Mouse (Mus musculus) liver, embryonic 13.5 days (tissue): ENCODE measurements around the gene Rnft2. TPM values are rescaled to one million over a fixed set of nuclear protein-coding genes. Genes with fewer than 3 reads are reported as not detected.

Experiments used
- ATAC-seq: fragments of 200-750 bp; cut with Nextera tagmentation; 2 replicates; pipeline ENCODE4 v1.8.0; 2017; ENCODE audit warnings: low read depth, mild to moderate bottlenecking, moderate number of reproducible peaks, moderate library complexity
- DNase-seq: peaks from one replicate; pipeline ENCODE4 v3.0.0; 2022
- H3K27ac ChIP-seq: fragments of 300-500 bp; sonication (generic); 2 replicates; pipeline ENCODE4 v1.5.1; 2015; ENCODE audit warnings: moderate library complexity, mild to moderate bottlenecking, inconsistent platforms
- H3K27me3 ChIP-seq: fragments of 300-500 bp; sonication (generic); 2 replicates; pipeline ENCODE4 v1.6.1; 2015; ENCODE audit warnings: mild to moderate bottlenecking, inconsistent platforms
- H3K36me3 ChIP-seq: fragments of 300-500 bp; sonication (generic); 2 replicates; pipeline ENCODE4 v1.6.1; 2015; ENCODE audit warnings: mild to moderate bottlenecking, inconsistent platforms
- H3K4me1 ChIP-seq: fragments of 300-500 bp; sonication (generic); replicated peaks from 2 replicates; pipeline ENCODE4 v1.6.1; 2015; ENCODE audit warnings: inconsistent platforms
- H3K4me2 ChIP-seq: fragments of 300-500 bp; sonication (generic); 2 replicates; pipeline ENCODE4 v1.6.1; 2015; ENCODE audit warnings: inconsistent platforms, mild to moderate bottlenecking, moderate library complexity
- H3K4me3 ChIP-seq: fragments of 300-500 bp; sonication (generic); replicated peaks from 2 replicates; pipeline ENCODE4 v1.5.1; 2015; ENCODE audit warnings: mild to moderate bottlenecking, inconsistent platforms
- H3K9ac ChIP-seq: fragments of 300-500 bp; sonication (generic); 2 replicates; pipeline ENCODE4 v1.6.1; 2015; ENCODE audit warnings: mild to moderate bottlenecking, inconsistent platforms
- H3K9me3 ChIP-seq: fragments of 300-500 bp; sonication (generic); replicated peaks from 2 replicates; pipeline ENCODE4 v1.6.1; 2016; ENCODE audit warnings: inconsistent platforms
- WGBS: fragments of 180-500 bp; shearing (Covaris S2); methylation state at CpG from one replicate; pipeline ENCODE4 v1.1.7; 2015; ENCODE audit not compliant: insufficient replicate concordance; 5-methylcytosine and 5-hydroxymethylcytosine counted together
- polyA plus RNA-seq: library from polyadenylated mRNA; unstranded; fragments of >200 nt; fragmentation: Nextera tagmentation; extraction: Ambion mirVana; gene quantifications from 2 replicates; pipeline ENCODE4 v1.2.1, GENCODE M21; 2015

Gene Rnft2
- polyA plus RNA-seq, 1 experiment from 2014 or later = 0.29 TPM

DNA sequence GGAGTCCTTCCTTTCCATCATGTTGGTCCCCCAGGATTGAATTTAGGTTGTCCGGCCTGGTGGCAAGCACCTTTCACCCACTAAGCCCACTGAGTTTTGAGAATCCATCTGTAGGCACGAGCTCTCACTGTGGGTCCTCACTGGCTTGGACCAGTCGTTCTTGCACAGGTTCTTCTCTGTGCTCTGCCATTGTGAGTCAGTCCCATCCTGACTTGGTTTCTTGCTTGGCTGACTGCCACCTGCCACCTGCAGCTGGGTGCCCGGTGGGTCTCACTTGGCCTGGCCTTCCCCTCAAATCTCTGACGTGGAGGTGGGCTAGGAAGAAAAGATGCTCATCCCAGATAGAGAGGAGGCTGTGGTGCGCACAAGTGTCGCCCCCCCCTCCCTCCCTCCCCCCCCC is 6.1 kb upstream of the Rnft2 start:
- ATAC-seq = no peak
- no peak overlapping the region for H3K4me3 ChIP-seq
- no peaks in the 10 kb centered on the region for H3K36me3 ChIP-seq
- no peak overlapping the region for H3K9ac ChIP-seq
- DNase-seq = no peak
- no peaks in the 10 kb centered on the region for H3K9me3 ChIP-seq
- H3K4me2 ChIP-seq = no peak overlapping the region
- no peak overlapping the region for H3K27ac ChIP-seq
- no peaks in the 10 kb centered on the region for H3K27me3 ChIP-seq
- H3K4me1 ChIP-seq = peaks cover 7% of the 10 kb centered on the region
- WGBS = 68% methylated on average over 7 of the region's 7 CpGs

DNA sequence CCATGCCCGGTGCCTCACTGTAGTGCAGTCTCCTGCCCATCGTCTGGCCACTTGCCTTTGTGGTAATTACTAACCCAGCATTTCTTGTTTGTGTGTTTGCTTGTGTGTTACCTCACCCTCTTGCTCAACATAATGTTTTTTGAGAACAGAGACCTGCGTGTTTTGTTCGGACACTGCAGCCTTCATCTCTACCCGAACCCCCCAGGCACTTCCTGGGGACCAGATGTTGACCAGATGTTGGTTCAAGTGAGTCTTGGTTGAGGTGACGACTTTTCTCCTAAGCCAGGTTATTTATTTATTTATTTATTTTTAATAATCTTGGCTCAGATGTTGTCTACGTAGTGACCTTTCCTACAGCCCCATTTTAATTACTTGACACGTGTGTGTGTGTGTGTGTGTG is 2.5 kb upstream of the Rnft2 start:
- no peaks in the 10 kb centered on the region for H3K9me3 ChIP-seq
- H3K36me3 ChIP-seq = no peaks in the 10 kb centered on the region
- no peak overlapping the region for H3K4me2 ChIP-seq
- no peak for ATAC-seq
- WGBS = 70% methylated on average over 8 of the region's 8 CpGs
- DNase-seq = no peak
- H3K4me1 ChIP-seq = peaks cover 22% of the 10 kb centered on the region
- no peak overlapping the region for H3K4me3 ChIP-seq
- H3K27me3 ChIP-seq = no peaks in the 10 kb centered on the region
- no peak overlapping the region for H3K9ac ChIP-seq
- H3K27ac ChIP-seq = no peak overlapping the region

DNA sequence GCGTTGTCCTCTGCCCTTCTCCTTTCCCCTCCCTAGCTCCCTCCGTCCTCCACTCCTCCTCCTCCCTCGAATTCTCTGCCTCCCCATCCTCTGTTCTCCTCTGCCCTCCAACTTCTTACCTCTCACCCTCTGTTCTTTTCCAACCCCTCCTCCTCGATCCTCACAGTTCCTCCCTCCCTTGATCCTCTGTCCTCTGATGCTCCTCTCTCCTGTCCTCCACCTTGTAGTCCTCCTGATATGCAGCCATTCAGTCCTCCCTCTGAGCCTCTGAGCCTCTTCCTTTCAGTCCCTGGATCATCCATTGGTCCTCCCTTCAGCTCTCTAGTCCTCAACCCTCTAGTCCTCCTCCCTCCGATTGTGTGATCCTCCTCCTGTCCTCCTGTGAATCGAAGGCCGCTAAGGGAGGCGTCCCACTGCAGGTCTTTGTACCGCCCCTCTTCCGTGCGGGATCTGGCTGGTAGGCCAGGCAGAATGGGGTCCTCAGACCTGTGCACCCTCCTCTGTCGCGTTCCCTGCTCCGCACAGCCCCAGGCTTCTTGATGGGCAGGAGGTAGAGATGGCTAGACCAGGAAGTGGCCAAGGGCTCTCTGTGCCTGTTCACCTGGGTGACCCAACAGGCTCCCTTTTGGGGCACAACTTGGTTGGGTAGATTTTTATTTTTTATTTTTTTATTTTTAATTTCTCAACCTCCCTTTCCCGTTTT is 841 bp upstream of the Rnft2 start:
- Histone ChIP-seq H3K9ac (peak overlapping the region; percentile 59), H3K27ac (no peak overlapping the region; the same call in 1 of the 2 replicates), H3K27me3 (no peaks in the 10 kb centered on the region), H3K4me2 (peak overlapping the region; percentile 89), H3K4me3 (peak overlapping the region; percentile 68), H3K9me3 (no peaks in the 10 kb centered on the region), H3K4me1 (peaks cover 22% of the 10 kb centered on the region), H3K36me3 (no peaks in the 10 kb centered on the region)
- no peak for DNase-seq
- WGBS = 8% methylated on average over 15 of the region's 15 CpGs
- 0 out of 2 replicates have a peak, but pooled peaks have one; percentile 0 for ATAC-seq

GRCm38 (mm10) chr5:118239671-118240070 is 5.2 kb downstream of the Rnft2 start:
- ATAC-seq = no peak
- H3K4me3 ChIP-seq = no peak overlapping the region

GRCm38 (mm10) chr5:118236891-118237290 is 8.0 kb downstream of the Rnft2 start:
- ATAC-seq (no peak), DNase-seq (no peak)
- no peak overlapping the region for H3K9ac ChIP-seq
- WGBS = 67% methylated on average over 12 of the region's 12 CpGs
- no peaks in the 10 kb centered on the region for H3K4me1 ChIP-seq
- H3K9me3 ChIP-seq = no peaks in the 10 kb centered on the region
- no peak overlapping the region for H3K27ac ChIP-seq
- no peaks in the 10 kb centered on the region for H3K36me3 ChIP-seq
- no peak overlapping the region for H3K4me3 ChIP-seq
- no peak overlapping the region for H3K4me2 ChIP-seq
- H3K27me3 ChIP-seq = no peaks in the 10 kb centered on the region

More at GRCm38 (mm10) chr5:118239671-118240070, 5.2 kb downstream of the Rnft2 start:
- H3K36me3 ChIP-seq = no peaks in the 10 kb centered on the region
- H3K9me3 ChIP-seq = no peaks in the 10 kb centered on the region
- WGBS = 67% methylated on average over 12 of the region's 12 CpGs
- peaks cover 5% of the 10 kb centered on the region for H3K4me1 ChIP-seq
- no peaks in the 10 kb centered on the region for H3K27me3 ChIP-seq
- no peak overlapping the region for H3K27ac ChIP-seq
- no peak overlapping the region for H3K4me2 ChIP-seq
- no peak for DNase-seq
- H3K9ac ChIP-seq = no peak overlapping the region

DNA sequence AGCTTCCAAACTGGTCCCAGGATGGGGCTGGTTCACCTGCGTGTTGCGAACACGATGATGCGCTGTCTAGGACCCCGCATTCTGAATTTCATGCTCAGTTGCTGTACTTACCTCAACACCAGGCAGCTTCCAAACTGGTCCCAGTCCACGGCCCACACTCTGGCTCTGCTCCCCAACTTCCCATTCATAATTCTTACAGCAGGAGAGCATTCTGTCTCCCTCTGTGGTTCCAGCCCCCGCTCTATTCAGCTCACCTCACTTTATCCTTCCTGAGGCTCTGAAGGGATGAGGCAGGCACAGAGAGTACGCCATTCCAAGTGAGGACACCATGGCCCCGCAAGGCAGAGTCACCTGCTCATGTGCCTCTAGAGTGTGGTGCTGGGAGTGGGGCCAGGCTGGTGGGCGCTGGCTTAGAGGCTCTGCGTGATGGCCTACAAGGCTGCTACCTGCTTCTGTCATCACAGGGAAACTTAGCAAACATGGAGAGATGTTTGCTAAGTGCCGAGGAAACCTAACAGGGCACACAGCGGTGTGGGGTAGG is 14.8 kb downstream of the Rnft2 start:
- no peak overlapping the region for H3K9ac ChIP-seq
- H3K4me1 ChIP-seq = no peaks in the 10 kb centered on the region
- H3K36me3 ChIP-seq = no peaks in the 10 kb centered on the region
- no peak overlapping the region for H3K27ac ChIP-seq
- H3K9me3 ChIP-seq = no peaks in the 10 kb centered on the region
- DNase-seq (no peak), ATAC-seq (no peak)
- H3K4me3 ChIP-seq = no peak overlapping the region
- H3K4me2 ChIP-seq = no peak overlapping the region
- 0 out of 2 replicates have a peak, but pooled peaks cover 3% of the 10 kb centered on the region for H3K27me3 ChIP-seq
- WGBS = 75% methylated on average over 13 of the region's 13 CpGs

DNA sequence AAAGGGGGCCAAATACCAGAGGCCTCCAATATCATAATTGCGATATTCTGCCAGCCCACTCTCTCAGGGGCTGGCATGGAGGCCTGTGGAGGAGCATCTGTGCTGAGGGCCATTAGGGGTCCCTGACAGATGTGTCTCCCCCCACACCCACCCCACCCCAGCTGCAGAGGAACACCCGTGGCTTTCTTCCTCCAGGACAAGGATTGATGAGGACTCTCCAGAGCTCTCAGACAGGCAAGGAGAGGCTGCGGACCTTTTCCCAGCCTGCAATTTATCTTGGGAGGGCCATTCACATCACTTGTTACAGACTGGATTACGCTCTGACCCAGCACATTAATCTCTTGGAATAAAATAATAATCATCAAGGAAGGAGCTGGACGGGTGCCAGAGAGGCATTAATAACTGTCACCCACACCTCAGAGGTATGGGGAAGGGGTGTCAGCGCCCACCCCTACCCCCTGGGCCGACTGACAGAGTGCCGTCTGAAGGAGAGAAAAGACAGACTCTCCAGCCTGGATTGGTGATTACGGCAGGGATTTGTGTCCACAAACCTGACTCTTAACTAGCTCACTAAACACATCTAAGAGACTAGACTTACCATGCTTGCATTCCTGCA is 21.7 kb downstream of the Rnft2 start:
- H3K4me2 ChIP-seq = no peak overlapping the region
- DNase-seq (no peak), ATAC-seq (no peak)
- WGBS = 56% methylated on average over 9 of the region's 9 CpGs
- H3K36me3 ChIP-seq = no peaks in the 10 kb centered on the region
- H3K9me3 ChIP-seq = no peaks in the 10 kb centered on the region
- H3K4me1 ChIP-seq = no peaks in the 10 kb centered on the region
- H3K4me3 ChIP-seq = no peak overlapping the region
- H3K27me3 ChIP-seq = 0 out of 2 replicates have a peak, but pooled peaks cover 3% of the 10 kb centered on the region
- H3K9ac ChIP-seq = no peak overlapping the region
- no peak overlapping the region for H3K27ac ChIP-seq

DNA sequence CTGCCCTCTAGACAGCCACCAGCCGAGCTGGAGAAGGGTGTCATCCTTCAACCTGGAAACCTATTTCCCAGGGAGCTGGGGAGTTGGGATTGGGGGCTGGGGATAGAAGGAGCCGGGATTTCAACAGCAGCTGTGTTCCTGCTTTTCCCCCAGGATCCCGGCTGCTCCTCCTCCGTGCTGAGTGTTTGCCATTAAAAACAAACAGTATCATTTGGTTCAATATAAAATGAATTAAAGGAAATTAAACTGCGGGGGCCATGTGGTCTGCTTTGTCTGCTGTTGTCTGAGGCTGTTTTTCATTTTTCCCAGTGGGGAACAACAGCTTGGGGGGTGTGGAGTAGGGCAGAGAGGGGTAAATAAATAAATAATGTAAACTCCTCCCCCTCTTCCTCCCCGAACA is 27.5 kb downstream of the Rnft2 start:
- DNase-seq = no peak
- peaks cover 9% of the 10 kb centered on the region for H3K27me3 ChIP-seq
- H3K36me3 ChIP-seq = no peaks in the 10 kb centered on the region
- no peak overlapping the region for H3K9ac ChIP-seq
- H3K27ac ChIP-seq = no peak overlapping the region
- H3K9me3 ChIP-seq = no peaks in the 10 kb centered on the region
- no peak for ATAC-seq
- WGBS = 59% methylated on average over 6 of the region's 6 CpGs
- no peaks in the 10 kb centered on the region for H3K4me1 ChIP-seq
- no peak overlapping the region for H3K4me2 ChIP-seq
- no peak overlapping the region for H3K4me3 ChIP-seq

DNA sequence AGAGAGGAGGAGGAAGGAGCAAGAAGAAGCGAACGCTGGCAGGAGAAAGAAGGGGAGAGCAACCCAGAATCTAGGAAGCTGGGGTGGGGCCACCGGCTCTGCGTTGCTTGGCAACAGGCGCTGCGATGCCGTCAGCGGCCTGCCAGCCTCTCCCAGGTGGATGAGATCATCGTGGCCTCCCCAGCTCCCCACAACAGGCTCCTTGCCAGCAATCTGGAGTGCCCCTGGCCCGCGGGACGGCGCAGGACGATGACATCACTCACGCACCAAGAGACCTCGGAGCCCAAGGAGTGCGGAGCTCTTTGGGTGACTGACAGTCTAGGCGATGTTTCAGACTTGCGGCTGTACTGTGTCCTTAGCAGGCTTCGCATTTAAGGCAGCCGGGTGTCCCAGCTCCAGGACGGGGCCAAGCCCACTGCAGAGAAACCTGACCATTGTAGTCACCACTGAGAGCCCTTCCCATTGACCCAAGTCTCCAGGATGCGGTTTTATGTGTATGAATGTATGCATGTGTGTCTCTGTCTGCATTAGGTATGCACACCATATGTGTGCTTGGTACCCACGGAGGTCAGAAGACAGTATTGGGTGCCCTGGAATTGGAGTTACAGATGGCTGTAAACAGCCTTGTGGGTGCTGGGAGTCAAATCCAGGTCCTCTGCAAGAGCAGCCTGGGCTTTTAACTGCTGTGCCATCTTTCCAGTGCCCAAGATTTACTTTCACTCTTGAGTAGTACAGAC is 30.3 kb downstream of the Rnft2 start:
- ATAC-seq (no peak), DNase-seq (no peak)
- Histone ChIP-seq H3K36me3 (no peaks in the 10 kb centered on the region), H3K4me1 (no peaks in the 10 kb centered on the region), H3K9ac (no peak overlapping the region), H3K4me3 (no peak overlapping the region), H3K9me3 (no peaks in the 10 kb centered on the region), H3K4me2 (peak overlapping the region; percentile 32), H3K27ac (no peak overlapping the region), H3K27me3 (peaks cover 9% of the 10 kb centered on the region)
- WGBS = 11% methylated on average over 24 of the region's 24 CpGs

DNA sequence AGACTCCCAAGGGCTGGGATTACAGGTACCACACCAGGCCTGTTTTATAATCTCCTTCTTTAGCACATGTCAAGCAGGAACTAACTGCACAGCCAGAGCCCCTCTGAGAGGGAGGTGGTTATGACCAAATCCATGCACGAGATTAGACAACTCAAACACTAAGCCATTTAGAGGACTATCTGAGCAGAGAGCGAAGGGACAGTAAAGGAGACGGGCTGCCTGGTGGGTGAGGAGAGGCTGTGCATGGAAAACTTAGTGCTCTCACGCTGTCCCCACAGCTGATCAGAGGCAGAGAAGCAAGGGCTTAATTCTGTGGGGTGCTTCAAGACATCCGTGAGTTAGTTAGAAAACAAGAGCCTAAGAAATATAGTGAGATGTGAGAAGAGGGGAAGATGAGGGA is 30.9 kb downstream of the Rnft2 start:
- DNase-seq = no peak
- peaks cover 9% of the 10 kb centered on the region for H3K27me3 ChIP-seq
- no peak overlapping the region for H3K4me3 ChIP-seq
- H3K4me2 ChIP-seq = peak overlapping the region; percentile 32
- ATAC-seq = no peak
- no peak overlapping the region for H3K27ac ChIP-seq
- 27% methylated on average over 5 of the region's 5 CpGs for WGBS
- H3K9me3 ChIP-seq = no peaks in the 10 kb centered on the region
- H3K4me1 ChIP-seq = no peaks in the 10 kb centered on the region
- no peaks in the 10 kb centered on the region for H3K36me3 ChIP-seq
- no peak overlapping the region for H3K9ac ChIP-seq

GRCm38 (mm10) chr5:118205852-118206251 is 39.1 kb downstream of the Rnft2 start:
- Histone ChIP-seq H3K4me2 (no peak overlapping the region), H3K27me3 (no peaks in the 10 kb centered on the region), H3K9me3 (no peaks in the 10 kb centered on the region), H3K4me1 (no peaks in the 10 kb centered on the region), H3K4me3 (no peak overlapping the region), H3K36me3 (no peaks in the 10 kb centered on the region), H3K27ac (no peak overlapping the region), H3K9ac (no peak overlapping the region)
- 59% methylated on average over 8 of the region's 8 CpGs for WGBS
- no peak for DNase-seq
- ATAC-seq = no peak
